ENCODE assay signal across 15 mouse cellular contexts in the genomic region with DNA sequence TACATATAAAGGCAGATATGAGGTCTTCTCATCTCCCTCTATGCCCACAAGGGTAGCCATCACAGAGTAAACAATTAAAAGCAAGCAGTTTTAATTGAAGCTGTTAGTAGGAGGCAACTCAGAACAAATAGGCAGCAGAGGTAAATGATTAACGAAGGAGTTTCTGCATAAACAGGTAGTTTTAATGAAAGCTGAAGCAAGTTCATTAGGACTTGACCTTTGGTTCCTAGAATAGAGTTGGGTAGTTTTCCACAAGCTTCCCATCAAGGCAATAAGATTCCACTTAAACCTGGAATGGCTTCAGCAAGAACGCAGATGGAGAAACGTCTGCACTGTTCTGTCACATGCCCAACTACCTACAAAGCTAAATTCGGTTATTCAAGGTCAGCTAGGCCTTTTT.
"Had no signal": no experiment of that assay in that cellular context is flagged by ENCODE, and none has a peak within 500 bp of the region (broad histone marks: within the 10 kb centered on the region; RNA-seq: fewer than 3 reads in every experiment).

No protein-coding gene starts in this region.

- DNase-seq: left cerebral cortex, postnatal 4 days; lung, adult 2 months; thymus, adult 18-20 months; thymus, postnatal 36 days had no signal

- H3K27ac ChIP-seq: limb, embryonic 12.5 days; limb, embryonic 15.5 days; liver, embryonic 12.5 days; liver, embryonic 15.5 days; midbrain, embryonic 10.5 days; midbrain, embryonic 13.5 days; neural tube, embryonic 13.5 days had no signal

- H3K4me2 ChIP-seq: limb, embryonic 12.5 days; limb, embryonic 15.5 days; liver, embryonic 12.5 days; liver, embryonic 15.5 days; midbrain, embryonic 13.5 days; neural tube, embryonic 13.5 days had no signal

- H3K27me3 ChIP-seq: limb, embryonic 12.5 days; limb, embryonic 15.5 days; liver, embryonic 12.5 days; liver, embryonic 15.5 days; megakaryocyte, embryonic 14.5 days; midbrain, embryonic 13.5 days; neural tube, embryonic 13.5 days had no signal

- ATAC-seq: intestine, postnatal 0 days; liver, embryonic 12.5 days; midbrain, embryonic 13.5 days; midbrain, embryonic 16.5 days had no signal

- H3K9me3 ChIP-seq: limb, embryonic 15.5 days; liver, embryonic 12.5 days; liver, embryonic 15.5 days had no signal

- H3K36me3 ChIP-seq: limb, embryonic 12.5 days; limb, embryonic 15.5 days; liver, embryonic 12.5 days; liver, embryonic 15.5 days; midbrain, embryonic 10.5 days; midbrain, embryonic 13.5 days; neural tube, embryonic 13.5 days had no signal

- H3K9ac ChIP-seq: limb, embryonic 12.5 days; limb, embryonic 15.5 days; liver, embryonic 12.5 days; liver, embryonic 15.5 days; midbrain, embryonic 13.5 days; neural tube, embryonic 13.5 days had no signal

- H3K4me1 ChIP-seq: limb, embryonic 12.5 days; limb, embryonic 15.5 days; liver, embryonic 12.5 days; liver, embryonic 15.5 days; megakaryocyte, embryonic 14.5 days; midbrain, embryonic 10.5 days; midbrain, embryonic 13.5 days; neural tube, embryonic 13.5 days had no signal

- H3K4me3 ChIP-seq: limb, embryonic 12.5 days; limb, embryonic 15.5 days; liver, embryonic 12.5 days; liver, embryonic 15.5 days; megakaryocyte, embryonic 14.5 days; midbrain, embryonic 10.5 days; midbrain, embryonic 13.5 days; myocyte; neural tube, embryonic 13.5 days had no signal
